Mouse (Mus musculus) olfactory bulb, adult 2 months (tissue): ENCODE results near the gene Eef2k.

Experiments
- CTCF ChIP-seq: fragments of 200-500 bp; IDR thresholded peaks from 2 replicates; pipeline ENCODE4 v1.5.1; 2012; ENCODE audit warnings: low read depth, mild to moderate bottlenecking, low read length, moderate library complexity; ENCODE audit not compliant: insufficient read depth
- POLR2A ChIP-seq: fragments of 200-500 bp; IDR thresholded peaks from 2 replicates; pipeline ENCODE4 v1.6.1; 2012; ENCODE audit warnings: mild to moderate bottlenecking, low read depth, low read length, moderate library complexity; ENCODE audit not compliant: insufficient read depth

DNA sequence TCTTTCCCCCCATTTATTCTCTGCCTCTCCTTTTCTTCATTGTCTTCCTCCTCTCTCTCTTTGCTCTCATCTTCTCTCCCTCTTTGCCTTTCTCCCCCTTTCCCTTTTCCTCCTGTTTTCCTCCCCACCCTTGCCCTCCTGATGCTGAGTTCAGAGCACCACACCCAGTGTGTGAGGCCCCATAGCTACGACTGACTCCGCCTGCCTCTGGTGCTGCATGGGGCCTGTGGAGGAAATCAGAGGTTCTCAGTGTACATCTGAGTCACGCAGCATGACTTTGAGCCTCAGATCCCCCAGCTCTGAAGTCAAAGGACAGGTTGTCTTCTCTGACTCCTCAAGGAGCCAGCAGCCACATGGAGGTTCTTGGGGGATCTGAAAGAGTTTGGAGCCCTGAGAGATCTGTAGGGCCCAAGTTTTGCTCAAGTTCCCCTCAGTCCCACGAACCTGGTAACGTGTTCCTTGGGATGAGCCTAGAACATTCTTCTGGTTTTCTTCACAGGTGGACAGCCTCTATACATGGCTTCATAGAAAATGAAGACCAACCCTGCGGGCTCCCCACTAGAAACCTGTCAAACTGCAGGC, 30.7 kb upstream of the Eef2k start, which contains the start of gene Gm5737:
- TF ChIP-seq POLR2A (no peak), CTCF (no peak)
